Mouse (Mus musculus): ENCODE data around the gene Myo18b. TPM values are rescaled to one million over a fixed set of nuclear protein-coding genes. Genes with fewer than 3 reads are reported as not detected.

The Myo18b gene
- total and polyA plus RNA-seq, 3 experiments, result not detected

- TF ChIP-seq JUN (IDR thresholded peaks at IDR 0.05; ENCODE audit: insufficient read depth, low read depth, low read length), result no peak
- no peak for TF ChIP-seq SMC3 (IDR thresholded peaks at IDR 0.05; ENCODE audit: low read depth, low read length)
- no peak for TF ChIP-seq IRF4 (IDR thresholded peaks at IDR 0.05; ENCODE audit: low read depth, low read length)
- TF ChIP-seq CTCF (conservative IDR thresholded peaks at IDR 0.05 in 1 of 2, IDR thresholded peaks at IDR 0.05 in 1 of 2; ENCODE audit: low read depth in 2 of 2, low read length in 2 of 2), result no peak
- no peak for TF ChIP-seq MAFK (IDR thresholded peaks at IDR 0.05; ENCODE audit: insufficient replicate concordance, low read length)
- dilution Hi-C loops (cut with MboI; ENCODE audit: extremely low pct_ligation_motif_present, extremely low pct_unique_long_range_greater_than_20kb, low sequenced_read_pairs) (no loop called here), in situ Hi-C loops (cut with MboI; ENCODE audit: low pct_ligation_motif_present, low pct_unique_long_range_greater_than_20kb, low sequenced_read_pairs) (no loop called here)
- Histone ChIP-seq H3K79me2 (replicated peaks; ENCODE audit: control insufficient read depth, extremely low read depth, insufficient read depth, poor library complexity, severe bottlenecking) (no peaks in the 10 kb centered on the region), H3K27me3 (replicated peaks) (no peaks in the 10 kb centered on the region), H3K4me1 (ENCODE audit: control insufficient read depth in 1 of 2, insufficient read depth in 2 of 2) (no peaks in the 10 kb centered on the region), H3K4me3 (replicated peaks in 1 of 3; ENCODE audit: low read depth in 2 of 3, low read length in 2 of 3, poor library complexity in 1 of 3) (no peak overlapping the region), H3K9me3 (replicated peaks; ENCODE audit: low read length) (peaks cover 91% of the 10 kb centered on the region), H3K36me3 (replicated peaks in 1 of 2; ENCODE audit: control insufficient read depth in 1 of 2, insufficient read depth in 1 of 2, low read length in 1 of 2) (no peaks in the 10 kb centered on the region), H3K9ac (ENCODE audit: insufficient read depth, low read depth) (no peak overlapping the region), H3K27ac (ENCODE audit: insufficient read depth, low read depth) (no peak overlapping the region), H3K4me2 (ENCODE audit: insufficient read depth, low read depth, poor library complexity, severe bottlenecking) (no peak overlapping the region)
- no peak for DNase-seq (ENCODE audit: extremely low read depth)
These were observed 240.1 kb downstream of the Myo18b start for GRCm38 (mm10) chr5:112655986-112656541.

- H3K4me1 ChIP-seq (ENCODE audit: control insufficient read depth in 1 of 2, insufficient read depth in 2 of 2), result no peaks in the 10 kb centered on the region
- no peak for DNase-seq (ENCODE audit: extremely low read depth)
- no peaks in the 10 kb centered on the region for H3K36me3 ChIP-seq (replicated peaks in 1 of 2; ENCODE audit: control insufficient read depth in 1 of 2, insufficient read depth in 1 of 2, low read length in 1 of 2)
- H3K4me2 ChIP-seq (ENCODE audit: insufficient read depth, low read depth, poor library complexity, severe bottlenecking), result no peak overlapping the region
- H3K9me3 ChIP-seq (replicated peaks; ENCODE audit: low read length), result peaks cover 91% of the 10 kb centered on the region
- no peak overlapping the region for H3K4me3 ChIP-seq (replicated peaks in 1 of 3; ENCODE audit: low read depth in 2 of 3, low read length in 2 of 3, poor library complexity in 1 of 3)
- no peak overlapping the region for H3K9ac ChIP-seq (ENCODE audit: insufficient read depth, low read depth)
- no peak overlapping the region for H3K27ac ChIP-seq (ENCODE audit: insufficient read depth, low read depth)
- dilution Hi-C loops (cut with MboI; ENCODE audit: extremely low pct_ligation_motif_present, extremely low pct_unique_long_range_greater_than_20kb, low sequenced_read_pairs), result no loop called here
- TF ChIP-seq GABPA (IDR thresholded peaks at IDR 0.05; ENCODE audit: insufficient replicate concordance, low read depth, low read length) (no peak), ETS1 (conservative IDR thresholded peaks at IDR 0.05; ENCODE audit: low read depth, low read length) (no peak), CTCF (conservative IDR thresholded peaks at IDR 0.05 in 1 of 2, IDR thresholded peaks at IDR 0.05 in 1 of 2; ENCODE audit: low read depth in 2 of 2, low read length in 2 of 2) (no peak), PAX5 (IDR thresholded peaks at IDR 0.05; ENCODE audit: low read length) (no peak), USF2 (conservative IDR thresholded peaks at IDR 0.05; ENCODE audit: low read depth, low read length) (no peak), MYC (IDR thresholded peaks at IDR 0.05; ENCODE audit: low read depth, low read length) (no peak), CHD2 (IDR thresholded peaks at IDR 0.05; ENCODE audit: low read length) (no peak), E2F4 (IDR thresholded peaks at IDR 0.05; ENCODE audit: insufficient replicate concordance, low read depth, low read length) (no peak), BHLHE40 (IDR thresholded peaks at IDR 0.05; ENCODE audit: low read depth, low read length) (no peak), JUND (conservative IDR thresholded peaks at IDR 0.05; ENCODE audit: low read depth, low read length) (no peak), ZKSCAN1 (IDR thresholded peaks at IDR 0.05; ENCODE audit: borderline replicate concordance, low read depth, low read length) (no peak), ELF1 (IDR thresholded peaks at IDR 0.05; ENCODE audit: low read depth, low read length) (no peak), POLR2A (IDR thresholded peaks at IDR 0.05; ENCODE audit: low read depth, low read length) (no peak), HCFC1 (IDR thresholded peaks at IDR 0.05; ENCODE audit: low read depth, low read length) (no peak), ZMIZ1 (IDR thresholded peaks at IDR 0.05; ENCODE audit: low read depth, low read length) (no peak)
- in situ Hi-C loops (cut with MboI; ENCODE audit: low pct_ligation_motif_present, low pct_unique_long_range_greater_than_20kb, low sequenced_read_pairs), result no loop called here
- no peaks in the 10 kb centered on the region for H3K27me3 ChIP-seq (replicated peaks)
- no peaks in the 10 kb centered on the region for H3K79me2 ChIP-seq (replicated peaks; ENCODE audit: control insufficient read depth, extremely low read depth, insufficient read depth, poor library complexity, severe bottlenecking)
These were observed 240.6 kb downstream of the Myo18b start for GRCm38 (mm10) chr5:112655529-112655928.
